Mouse (Mus musculus) testis, adult 2 months (tissue): ENCODE data around the gene Pard6b. TPM values are rescaled to one million over a fixed set of nuclear protein-coding genes. Genes with fewer than 3 reads are reported as not detected.

Source experiments
- H3K27ac ChIP-seq: fragments of 200-500 bp; 2 replicates; pipeline ENCODE4 v1.5.1; 2012; ENCODE audit warnings: low read depth, low read length; ENCODE audit not compliant: control insufficient read depth, insufficient read depth
- H3K27me3 ChIP-seq: fragments of 200-500 bp; 2 replicates; pipeline ENCODE4 v1.6.1; 2012; ENCODE audit warnings: mild to moderate bottlenecking, low read length, moderate library complexity; ENCODE audit not compliant: control insufficient read depth, insufficient read depth
- H3K36me3 ChIP-seq: fragments of 200-500 bp; 2 replicates; pipeline ENCODE4 v1.6.1; 2012; ENCODE audit warnings: mild to moderate bottlenecking, low read length; ENCODE audit not compliant: control insufficient read depth, insufficient read depth
- H3K4me1 ChIP-seq: fragments of 200-500 bp; 2 replicates; pipeline ENCODE4 v1.6.1; 2012; ENCODE audit warnings: low read length; ENCODE audit not compliant: control insufficient read depth, insufficient read depth
- H3K4me3 ChIP-seq: fragments of 200-500 bp; 2 replicates; pipeline ENCODE4 v1.5.1; 2012; ENCODE audit warnings: low read depth, mild to moderate bottlenecking, low read length, moderate library complexity, mixed read lengths; ENCODE audit not compliant: control insufficient read depth
- CTCF ChIP-seq: fragments of 200-500 bp; IDR thresholded peaks from 2 replicates; pipeline ENCODE4 v1.5.1; 2012; ENCODE audit warnings: low read depth, mild to moderate bottlenecking, inconsistent platforms, low read length, moderate library complexity; ENCODE audit not compliant: control insufficient read depth, insufficient read depth, insufficient replicate concordance
- POLR2A ChIP-seq: fragments of 200-500 bp; IDR thresholded peaks from 2 replicates; pipeline ENCODE4 v1.6.1; 2012; ENCODE audit warnings: low read depth, mild to moderate bottlenecking, inconsistent platforms, low read length, moderate library complexity; ENCODE audit not compliant: control insufficient read depth
- polyA plus RNA-seq: library from polyadenylated mRNA; depleted of rRNA; stranded (reverse); fragments of >200 nt; gene quantifications from 2 replicates; pipeline ENCODE4 v1.2.3, GENCODE M21; 2012; rRNA removed

Pard6b gene
- polyA plus RNA-seq, 1 experiment, result 6.9 TPM

DNA sequence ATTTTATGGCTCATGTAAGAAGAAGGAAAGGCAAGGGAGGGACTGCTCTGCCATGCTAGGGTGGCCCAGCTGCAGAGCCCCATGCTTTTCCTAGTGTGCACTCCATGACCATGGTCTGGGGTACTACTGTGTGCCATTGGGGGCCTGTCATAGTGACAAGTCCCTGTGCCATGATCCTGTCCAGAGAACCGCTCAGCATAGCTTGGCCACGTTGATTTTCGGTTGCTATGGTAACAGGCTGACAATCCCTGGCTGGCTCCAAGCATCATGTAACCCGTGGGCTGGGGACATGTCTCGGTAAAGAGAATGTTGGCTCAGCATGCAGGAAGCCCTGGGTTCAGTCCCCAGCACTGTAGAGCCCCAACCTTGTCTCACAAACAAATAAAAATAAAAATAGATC is 63.0 kb downstream of the Pard6b start:
- Histone ChIP-seq H3K27ac (no peak overlapping the region), H3K27me3 (no peaks in the 10 kb centered on the region), H3K4me1 (no peaks in the 10 kb centered on the region), H3K4me3 (no peak overlapping the region), H3K36me3 (no peaks in the 10 kb centered on the region)
- TF ChIP-seq CTCF (no peak), POLR2A (no peak)

DNA sequence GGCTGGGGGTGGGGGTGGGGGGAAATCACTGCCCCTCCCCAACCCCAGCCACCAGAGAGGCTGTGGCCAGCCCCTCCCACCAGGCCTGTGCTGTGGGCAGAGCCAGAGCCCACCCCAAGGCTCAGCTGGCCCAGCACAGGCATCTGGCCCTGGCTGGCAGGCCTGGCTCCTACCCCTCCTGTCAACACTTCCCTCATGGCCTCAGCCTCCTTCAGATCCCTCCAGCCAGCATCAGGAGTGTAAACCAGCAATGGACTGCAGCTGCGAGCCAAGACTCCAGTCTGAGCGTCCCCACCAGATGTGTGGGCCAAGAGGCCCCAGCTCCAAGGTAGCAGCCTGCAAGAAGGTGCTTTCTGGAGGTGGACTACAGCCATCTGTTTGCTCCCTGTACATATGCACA is 64.6 kb downstream of the Pard6b start:
- Histone ChIP-seq H3K27me3 (no peaks in the 10 kb centered on the region), H3K36me3 (no peaks in the 10 kb centered on the region), H3K27ac (no peak overlapping the region), H3K4me3 (no peak overlapping the region), H3K4me1 (no peaks in the 10 kb centered on the region)
- TF ChIP-seq CTCF (no peak), POLR2A (no peak)

DNA sequence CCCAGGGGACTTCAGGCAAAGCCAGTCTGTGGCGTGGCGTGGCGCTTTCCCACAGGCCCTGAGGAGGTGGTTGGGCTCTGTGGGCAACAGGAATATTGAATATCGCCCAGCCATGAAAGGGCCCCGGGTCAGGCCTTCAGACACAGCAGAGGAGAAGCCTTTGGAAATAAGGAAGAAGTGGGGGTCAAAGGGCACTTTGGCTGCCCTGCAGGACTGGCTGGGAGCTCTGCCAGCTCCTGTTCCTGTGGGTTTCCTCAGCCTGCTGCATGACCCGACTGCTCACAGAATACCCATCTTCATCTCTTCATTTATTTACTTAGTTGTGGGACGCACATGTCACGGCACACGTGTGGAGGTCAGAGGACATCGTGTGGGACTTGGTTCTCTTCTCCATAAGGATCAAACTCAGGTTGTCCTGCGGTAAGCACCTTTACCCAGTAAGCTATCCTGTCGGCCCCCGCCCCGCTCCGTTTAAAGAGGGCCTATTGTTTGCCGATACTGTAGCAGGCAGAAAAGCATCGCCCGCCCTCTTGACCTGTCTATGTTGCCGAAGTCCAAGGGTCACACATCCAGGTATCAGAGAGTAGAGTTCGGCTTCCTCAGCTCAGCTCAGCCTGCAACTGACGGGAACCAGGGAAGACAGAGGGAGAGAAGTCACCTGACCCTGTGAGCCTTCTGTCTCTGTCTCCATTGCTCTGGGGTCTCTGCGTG is 67.1 kb downstream of the Pard6b start:
- no peaks in the 10 kb centered on the region for H3K36me3 ChIP-seq
- H3K4me3 ChIP-seq, result no peak overlapping the region
- no peak overlapping the region for H3K27ac ChIP-seq
- H3K27me3 ChIP-seq, result no peaks in the 10 kb centered on the region
- TF ChIP-seq POLR2A (no peak), CTCF (no peak)
- no peaks in the 10 kb centered on the region for H3K4me1 ChIP-seq

DNA sequence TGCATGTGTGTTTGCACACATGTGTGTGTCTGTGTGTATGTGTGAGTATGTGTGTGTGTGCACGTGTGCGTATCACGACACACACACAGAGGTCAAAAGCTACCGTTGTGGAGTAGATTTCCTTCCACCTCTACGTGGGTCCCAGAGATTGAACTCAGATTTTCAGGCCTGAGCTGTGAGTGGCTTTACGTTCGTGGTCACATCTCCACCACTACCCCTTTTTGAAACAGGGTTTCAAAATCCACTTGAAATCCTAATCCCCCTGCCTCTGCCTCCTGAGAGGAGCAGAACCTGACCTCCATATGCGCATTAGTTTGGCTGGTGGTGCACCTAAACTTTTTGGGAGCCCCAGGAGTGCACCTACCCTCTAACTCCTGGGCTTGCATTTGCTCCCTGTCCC is 68.4 kb downstream of the Pard6b start:
- Histone ChIP-seq H3K36me3 (no peaks in the 10 kb centered on the region), H3K27ac (no peak overlapping the region), H3K27me3 (no peaks in the 10 kb centered on the region), H3K4me1 (peaks cover 3% of the 10 kb centered on the region; the same call in 1 of the 2 replicates), H3K4me3 (no peak overlapping the region)
- no peak for TF ChIP-seq POLR2A
- no peak for TF ChIP-seq CTCF

Other genes starting within 250 kb of the Pard6b start
- gene Ptpn1, start 148.9 kb upstream of the Pard6b start, polyA plus RNA-seq, result 30.9 and 34.7 TPM in 2 replicates
- gene Ripor3, start 70.4 kb upstream of the Pard6b start, polyA plus RNA-seq, result 0.22 and 0.90 TPM in 2 replicates
- 23.8 and 26.7 TPM in 2 replicates for gene Adnp, start 126.1 kb downstream of the Pard6b start, polyA plus RNA-seq
- gene Gm20716, start 149.4 kb downstream of the Pard6b start, polyA plus RNA-seq, result 14.0 and 20.7 TPM in 2 replicates
- 30.2 and 35.8 TPM in 2 replicates for gene Dpm1, start 149.6 kb downstream of the Pard6b start, polyA plus RNA-seq
- gene Mocs3, start 149.6 kb downstream of the Pard6b start, polyA plus RNA-seq, result 33.8 and 41.3 TPM in 2 replicates
- 6.9 and 7.3 TPM in 2 replicates for gene Kcng1, start 200.7 kb downstream of the Pard6b start, polyA plus RNA-seq